Mouse (Mus musculus): ENCODE data around the gene Adnp. TPM values are rescaled to one million over a fixed set of nuclear protein-coding genes. Genes with fewer than 3 reads are reported as not detected.

Adnp gene
- polyA plus RNA-seq, 1 experiment from 2014 or later = 5.4 TPM

- WGBS = 45% methylated on average over 5 of the region's 5 CpGs
- Histone ChIP-seq H3K27me3 (ENCODE audit: control insufficient read depth, insufficient read depth, low read length) (no peaks in the 10 kb centered on the region), H3K36me3 (replicated peaks; ENCODE audit: control insufficient read depth, insufficient read depth) (peaks cover 97% of the 10 kb centered on the region), H3K4me1 (replicated peaks; ENCODE audit: control insufficient read depth, insufficient read depth, low read length) (no peaks in the 10 kb centered on the region), H3K9me3 (ENCODE audit: control insufficient read depth, low read length) (no peaks in the 10 kb centered on the region), H3K27ac (no peak overlapping the region), H3K9ac (no peak overlapping the region), H3K4me2 (replicated peaks) (no peak overlapping the region), H3K4me3 (replicated peaks; ENCODE audit: low read length) (no peak overlapping the region)
- no peak for ATAC-seq (ENCODE audit: low FRiP score)
- DNase-seq (ENCODE audit: low spot score) = no peak
Measured at GRCm38 (mm10) chr2:168213788-168214397, 7.0 kb upstream of the Adnp start.

- peaks cover 58% of the 10 kb centered on the region for H3K36me3 ChIP-seq (replicated peaks; ENCODE audit: control insufficient read depth, insufficient read depth)
- WGBS = 96% methylated on average over 3 of the region's 3 CpGs
- DNase-seq (ENCODE audit: low spot score) = no peak
- no peak overlapping the region for H3K9ac ChIP-seq
- no peak overlapping the region for H3K4me3 ChIP-seq (replicated peaks; ENCODE audit: low read length)
- H3K4me2 ChIP-seq (replicated peaks) = peak overlapping the region; percentile 54; the same call in 1 of the 2 replicates
- no peaks in the 10 kb centered on the region for H3K27me3 ChIP-seq (ENCODE audit: control insufficient read depth, insufficient read depth, low read length)
- ATAC-seq (ENCODE audit: low FRiP score) = no peak
- peaks cover 18% of the 10 kb centered on the region for H3K4me1 ChIP-seq (replicated peaks; ENCODE audit: control insufficient read depth, insufficient read depth, low read length)
- peak overlapping the region; percentile 98 for H3K27ac ChIP-seq
- no peaks in the 10 kb centered on the region for H3K9me3 ChIP-seq (ENCODE audit: control insufficient read depth, low read length)
Measured at GRCm38 (mm10) chr2:168207883-168208282, 971 bp upstream of the Adnp start.

GRCm38 (mm10) chr2:168205681-168206631, 956 bp downstream of the Adnp start:
- Histone ChIP-seq H3K27me3 (ENCODE audit: control insufficient read depth, insufficient read depth, low read length) (no peaks in the 10 kb centered on the region), H3K27ac (peak overlapping the region; percentile 98), H3K4me2 (replicated peaks) (peak overlapping the region; percentile 97), H3K36me3 (replicated peaks; ENCODE audit: control insufficient read depth, insufficient read depth) (peaks cover 39% of the 10 kb centered on the region), H3K4me3 (replicated peaks; ENCODE audit: low read length) (peak overlapping the region; percentile 93), H3K9ac (peak overlapping the region; percentile 100), H3K9me3 (ENCODE audit: control insufficient read depth, low read length) (no peaks in the 10 kb centered on the region), H3K4me1 (replicated peaks; ENCODE audit: control insufficient read depth, insufficient read depth, low read length) (peaks cover 25% of the 10 kb centered on the region)
- DNase-seq (ENCODE audit: low spot score) (peak; percentile 37), ATAC-seq (ENCODE audit: low FRiP score) (peak; percentile 32)
- under 1% methylated on average over 47 of the region's 49 CpGs for WGBS

GRCm38 (mm10) chr2:168205265-168205664, 1.6 kb downstream of the Adnp start:
- peaks cover 32% of the 10 kb centered on the region for H3K36me3 ChIP-seq (replicated peaks; ENCODE audit: control insufficient read depth, insufficient read depth)
- ATAC-seq (ENCODE audit: low FRiP score) (peak; percentile 49; the same call in 1 of the 2 replicates), DNase-seq (ENCODE audit: low spot score) (peak; percentile 89)
- H3K4me2 ChIP-seq (replicated peaks) = peak overlapping the region; percentile 97
- H3K27ac ChIP-seq = peak overlapping the region; percentile 98
- H3K9ac ChIP-seq = peak overlapping the region; percentile 100
- peaks cover 32% of the 10 kb centered on the region for H3K4me1 ChIP-seq (replicated peaks; ENCODE audit: control insufficient read depth, insufficient read depth, low read length)
- H3K27me3 ChIP-seq (ENCODE audit: control insufficient read depth, insufficient read depth, low read length) = no peaks in the 10 kb centered on the region
- WGBS = 5% methylated on average over 6 of the region's 6 CpGs
- H3K9me3 ChIP-seq (ENCODE audit: control insufficient read depth, low read length) = no peaks in the 10 kb centered on the region
- peak overlapping the region; percentile 93 for H3K4me3 ChIP-seq (replicated peaks; ENCODE audit: low read length)

- peak overlapping the region; percentile 97 for H3K4me2 ChIP-seq (replicated peaks)
- H3K9me3 ChIP-seq (ENCODE audit: control insufficient read depth, low read length) = no peaks in the 10 kb centered on the region
- 84% methylated on average over 8 of the region's 8 CpGs for WGBS
- no peak overlapping the region for H3K27ac ChIP-seq
- no peaks in the 10 kb centered on the region for H3K27me3 ChIP-seq (ENCODE audit: control insufficient read depth, insufficient read depth, low read length)
- ATAC-seq (ENCODE audit: low FRiP score) (no peak), DNase-seq (ENCODE audit: low spot score) (no peak)
- H3K4me3 ChIP-seq (replicated peaks; ENCODE audit: low read length) = peak overlapping the region; percentile 93
- H3K36me3 ChIP-seq (replicated peaks; ENCODE audit: control insufficient read depth, insufficient read depth) = peaks cover 27% of the 10 kb centered on the region
- H3K9ac ChIP-seq = peak overlapping the region; percentile 100
- peaks cover 38% of the 10 kb centered on the region for H3K4me1 ChIP-seq (replicated peaks; ENCODE audit: control insufficient read depth, insufficient read depth, low read length)
Measured at GRCm38 (mm10) chr2:168204476-168204999, 2.4 kb downstream of the Adnp start.

- no peak overlapping the region for H3K27ac ChIP-seq
- H3K9me3 ChIP-seq (ENCODE audit: control insufficient read depth, low read length) = no peaks in the 10 kb centered on the region
- no peak overlapping the region for H3K4me3 ChIP-seq (replicated peaks; ENCODE audit: low read length)
- H3K4me1 ChIP-seq (replicated peaks; ENCODE audit: control insufficient read depth, insufficient read depth, low read length) = peaks cover 73% of the 10 kb centered on the region
- ATAC-seq (ENCODE audit: low FRiP score) = no peak
- H3K4me2 ChIP-seq (replicated peaks) = no peak overlapping the region
- DNase-seq (ENCODE audit: low spot score) = no peak
- peaks cover 24% of the 10 kb centered on the region for H3K36me3 ChIP-seq (replicated peaks; ENCODE audit: control insufficient read depth, insufficient read depth)
- 87% methylated on average over 5 of the region's 5 CpGs for WGBS
- no peaks in the 10 kb centered on the region for H3K27me3 ChIP-seq (ENCODE audit: control insufficient read depth, insufficient read depth, low read length)
- no peak overlapping the region for H3K9ac ChIP-seq
Measured at GRCm38 (mm10) chr2:168200014-168200691, 6.8 kb downstream of the Adnp start.

GRCm38 (mm10) chr2:168199476-168199875, 7.4 kb downstream of the Adnp start:
- H3K4me3 ChIP-seq (replicated peaks; ENCODE audit: low read length) = no peak overlapping the region

GRCm38 (mm10) chr2:168198421-168198820, 8.5 kb downstream of the Adnp start:
- no peaks in the 10 kb centered on the region for H3K9me3 ChIP-seq (ENCODE audit: control insufficient read depth, low read length)
- 78% methylated on average over 1 of the region's 1 CpGs for WGBS
- H3K4me3 ChIP-seq (replicated peaks; ENCODE audit: low read length) = no peak overlapping the region
- no peak overlapping the region for H3K9ac ChIP-seq
- H3K36me3 ChIP-seq (replicated peaks; ENCODE audit: control insufficient read depth, insufficient read depth) = peaks cover 12% of the 10 kb centered on the region; the same call in 1 of the 2 replicates
- no peaks in the 10 kb centered on the region for H3K27me3 ChIP-seq (ENCODE audit: control insufficient read depth, insufficient read depth, low read length)
- H3K4me1 ChIP-seq (replicated peaks; ENCODE audit: control insufficient read depth, insufficient read depth, low read length) = peaks cover 68% of the 10 kb centered on the region
- H3K4me2 ChIP-seq (replicated peaks) = no peak overlapping the region
- H3K27ac ChIP-seq = no peak overlapping the region
- DNase-seq (ENCODE audit: low spot score) = no peak
- no peak for ATAC-seq (ENCODE audit: low FRiP score)

More at GRCm38 (mm10) chr2:168199476-168199875, 7.4 kb downstream of the Adnp start:
- Histone ChIP-seq H3K27me3 (ENCODE audit: control insufficient read depth, insufficient read depth, low read length) (no peaks in the 10 kb centered on the region), H3K9me3 (ENCODE audit: control insufficient read depth, low read length) (no peaks in the 10 kb centered on the region), H3K4me1 (replicated peaks; ENCODE audit: control insufficient read depth, insufficient read depth, low read length) (peaks cover 68% of the 10 kb centered on the region), H3K9ac (no peak overlapping the region), H3K36me3 (replicated peaks; ENCODE audit: control insufficient read depth, insufficient read depth) (peaks cover 18% of the 10 kb centered on the region), H3K27ac (no peak overlapping the region), H3K4me2 (replicated peaks) (no peak overlapping the region)
- DNase-seq (ENCODE audit: low spot score) (no peak), ATAC-seq (ENCODE audit: low FRiP score) (no peak)
- WGBS = 88% methylated on average over 4 of the region's 4 CpGs

Measured in hindbrain, embryonic 14.5 days (tissue).